Mouse (Mus musculus) bone marrow, adult 2 months (tissue): ENCODE results near the gene Galnt17. TPM values are rescaled to one million over a fixed set of nuclear protein-coding genes. Genes with fewer than 3 reads are reported as not detected.

Experiments used
- H3K27ac ChIP-seq: fragments of 200-500 bp; 2 replicates; pipeline ENCODE4 v1.5.1; 2012; ENCODE audit warnings: low read depth, mild to moderate bottlenecking, control low read depth, inconsistent platforms, low read length; ENCODE audit not compliant: control insufficient read depth, poor library complexity, insufficient read depth
- H3K4me1 ChIP-seq: fragments of 200-500 bp; 2 replicates; pipeline ENCODE4 v1.6.1; 2011; ENCODE audit warnings: low read length; ENCODE audit not compliant: control insufficient read depth, insufficient read depth
- H3K4me3 ChIP-seq: fragments of 200-500 bp; replicated peaks from 2 replicates; pipeline ENCODE3; 2011; ENCODE audit warnings: mild to moderate bottlenecking, low read depth, low read length, control low read depth; ENCODE audit not compliant: control insufficient read depth
- CTCF ChIP-seq: fragments of 200-500 bp; IDR thresholded peaks from 2 replicates; pipeline ENCODE4 v1.5.1; 2011; ENCODE audit warnings: low read length, control low read depth; ENCODE audit not compliant: control insufficient read depth, insufficient read depth
- POLR2A ChIP-seq: fragments of 200-500 bp; IDR thresholded peaks from 2 replicates; pipeline ENCODE4 v1.6.1; 2011; ENCODE audit warnings: low read depth, mild to moderate bottlenecking, control low read depth, low read length, borderline replicate concordance; ENCODE audit not compliant: control insufficient read depth
- WGBS: fragments of 180-500 bp; shearing (Covaris S2); methylation state at CpG from one replicate; pipeline ENCODE4 v1.1.7; 2018; 5-methylcytosine and 5-hydroxymethylcytosine counted together
- polyA plus RNA-seq: library from polyadenylated mRNA; stranded (reverse); fragments of >200 nt; gene quantifications from 2 replicates; pipeline ENCODE4 v1.2.4, GENCODE M21; 2011; ENCODE audit warnings: low replicate concordance; ENCODE audit not compliant: missing spikeins, insufficient read depth, insufficient read length

The Galnt17 gene
- polyA plus RNA-seq, 1 experiment: 1.5 TPM

GRCm38 (mm10) chr5:131007871-131008505 lies 300.3 kb downstream of the Galnt17 start:
- Histone ChIP-seq H3K4me1 (no peaks in the 10 kb centered on the region), H3K4me3 (no peak overlapping the region), H3K27ac (no peak overlapping the region)
- TF ChIP-seq CTCF: peak; percentile 10; the same call in 1 of the 2 replicates
- TF ChIP-seq POLR2A: no peak
- WGBS: 69% methylated on average over 3 of the region's 3 CpGs

GRCm38 (mm10) chr5:131007198-131007597 lies 301.1 kb downstream of the Galnt17 start:
- no peak overlapping the region for H3K27ac ChIP-seq
- WGBS: 69% methylated on average over 7 of the region's 7 CpGs
- no peaks in the 10 kb centered on the region for H3K4me1 ChIP-seq
- no peak for TF ChIP-seq POLR2A
- TF ChIP-seq CTCF: no peak
- H3K4me3 ChIP-seq: no peak overlapping the region

- no peak overlapping the region for H3K27ac ChIP-seq
- TF ChIP-seq CTCF (no peak), POLR2A (no peak)
- H3K4me3 ChIP-seq: no peak overlapping the region
- H3K4me1 ChIP-seq: no peaks in the 10 kb centered on the region
- 75% methylated on average over 3 of the region's 3 CpGs for WGBS
Measured at GRCm38 (mm10) chr5:131006524-131006923, 301.8 kb downstream of the Galnt17 start.

GRCm38 (mm10) chr5:131000572-131000971 lies 307.7 kb downstream of the Galnt17 start:
- H3K4me1 ChIP-seq: no peaks in the 10 kb centered on the region
- H3K27ac ChIP-seq: no peak overlapping the region
- TF ChIP-seq POLR2A (no peak), CTCF (no peak)
- WGBS: 69% methylated on average over 2 of the region's 2 CpGs
- H3K4me3 ChIP-seq: no peak overlapping the region

- no peak overlapping the region for H3K27ac ChIP-seq
- no peak for TF ChIP-seq POLR2A
- no peak for TF ChIP-seq CTCF
- H3K4me1 ChIP-seq: no peaks in the 10 kb centered on the region
- 77% methylated on average over 8 of the region's 8 CpGs for WGBS
- no peak overlapping the region for H3K4me3 ChIP-seq
Measured at GRCm38 (mm10) chr5:130979321-130979720, 329.0 kb downstream of the Galnt17 start.

GRCm38 (mm10) chr5:130978871-130979270 lies 329.4 kb downstream of the Galnt17 start:
- Histone ChIP-seq H3K27ac (no peak overlapping the region), H3K4me3 (no peak overlapping the region), H3K4me1 (no peaks in the 10 kb centered on the region)
- no peak for TF ChIP-seq CTCF
- no peak for TF ChIP-seq POLR2A
- 62% methylated on average over 2 of the region's 2 CpGs for WGBS

DNA sequence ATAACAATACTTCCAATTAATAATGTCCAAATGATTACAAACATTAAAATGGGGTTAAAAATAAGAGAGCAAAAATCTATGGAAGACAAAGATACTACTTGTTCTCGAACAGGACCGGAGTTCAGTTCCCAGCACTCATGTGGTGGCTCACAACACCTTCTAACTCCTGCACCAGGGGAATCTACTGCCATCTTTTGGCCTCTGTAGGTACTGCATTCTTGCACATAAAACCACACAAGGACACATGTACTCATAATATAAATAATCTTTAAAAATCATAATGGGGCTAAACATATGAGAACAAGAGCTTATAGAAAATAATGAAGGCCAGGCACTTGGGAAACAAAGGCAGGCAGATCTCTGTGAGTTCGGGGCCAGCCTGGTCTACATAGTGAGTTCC lies 330.3 kb downstream of the Galnt17 start:
- Histone ChIP-seq H3K4me3 (no peak overlapping the region), H3K4me1 (no peaks in the 10 kb centered on the region), H3K27ac (no peak overlapping the region)
- no peak for TF ChIP-seq CTCF
- no peak for TF ChIP-seq POLR2A
- 80% methylated on average over 3 of the region's 3 CpGs for WGBS

GRCm38 (mm10) chr5:130952361-130952760 lies 355.9 kb downstream of the Galnt17 start:
- Histone ChIP-seq H3K4me1 (no peaks in the 10 kb centered on the region), H3K27ac (no peak overlapping the region), H3K4me3 (no peak overlapping the region)
- TF ChIP-seq CTCF: no peak
- 82% methylated on average over 7 of the region's 7 CpGs for WGBS

- no peaks in the 10 kb centered on the region for H3K4me1 ChIP-seq
- H3K4me3 ChIP-seq: no peak overlapping the region
- no peak overlapping the region for H3K27ac ChIP-seq
- no peak for TF ChIP-seq POLR2A
- no peak for TF ChIP-seq CTCF
- 49% methylated on average over 6 of the region's 6 CpGs for WGBS
Measured at GRCm38 (mm10) chr5:130950894-130951400, 357.4 kb downstream of the Galnt17 start.
